Mouse (Mus musculus) embryonic facial prominence, embryonic 10.5 days (tissue): ENCODE results near the gene Mtf2. TPM values are rescaled to one million over a fixed set of nuclear protein-coding genes. Genes with fewer than 3 reads are reported as not detected.
"Not testable (repeated sequence)": the region's sequence is repeated elsewhere in the genome, so short reads cannot be mapped to it uniquely, and the experiment has no call there.

Experiments used
- DNase-seq: peaks from one replicate; pipeline ENCODE4 v3.0.0-alpha.2; 2017; ENCODE audit warnings: low spot score
- H3K27ac ChIP-seq: fragments of 300-500 bp; sonication (generic); replicated peaks from 2 replicates; pipeline ENCODE4 v1.5.1; 2016; ENCODE audit warnings: mild to moderate bottlenecking
- H3K27me3 ChIP-seq: fragments of 300-500 bp; sonication (generic); replicated peaks from 2 replicates; pipeline ENCODE4 v1.6.1; 2016; ENCODE audit warnings: low read depth, mild to moderate bottlenecking; ENCODE audit not compliant: poor library complexity, severe bottlenecking
- H3K36me3 ChIP-seq: fragments of 300-500 bp; sonication (generic); replicated peaks from 2 replicates; pipeline ENCODE4 v1.6.1; 2016; ENCODE audit warnings: mild to moderate bottlenecking, moderate library complexity
- H3K4me1 ChIP-seq: fragments of 300-500 bp; sonication (generic); 2 replicates; pipeline ENCODE4 v1.6.1; 2016
- H3K4me3 ChIP-seq: fragments of 300-500 bp; sonication (generic); 2 replicates; pipeline ENCODE4 v1.5.1; 2016; ENCODE audit warnings: mild to moderate bottlenecking, moderate library complexity
- H3K9me3 ChIP-seq: fragments of 300-500 bp; sonication (generic); 2 replicates; pipeline ENCODE4 v1.6.1; 2016; ENCODE audit warnings: mild to moderate bottlenecking
- WGBS: fragments of 180-500 bp; shearing (Covaris S2); methylation state at CpG from one replicate; pipeline ENCODE4 v1.1.7; 2016; 5-methylcytosine and 5-hydroxymethylcytosine counted together
- polyA plus RNA-seq: library from polyadenylated mRNA; unstranded; fragments of >200 nt; fragmentation: Nextera tagmentation; extraction: Ambion mirVana; gene quantifications from 2 replicates; pipeline ENCODE4 v1.2.1, GENCODE M21; 2016

The Mtf2 gene
- 182 and 183 TPM in 2 replicates for polyA plus RNA-seq

- H3K9me3 ChIP-seq, result peaks cover 6% of the 10 kb centered on the region; the same call in 1 of the 2 replicates
- H3K27me3 ChIP-seq, result no peaks in the 10 kb centered on the region
- peaks cover 12% of the 10 kb centered on the region; the same call in 1 of the 2 replicates for H3K4me1 ChIP-seq
- H3K4me3 ChIP-seq, result peak within 1 kb of the TSS; percentile 92
- peak within 1 kb of the TSS; percentile 99 for H3K27ac ChIP-seq
- WGBS, result under 1% methylated on average over 59 of the region's 59 CpGs
- H3K36me3 ChIP-seq, result peaks cover 37% of the 10 kb centered on the region
- peak; percentile 97 for DNase-seq
Observed at GRCm38 (mm10) chr5:108065465-108066411, at the start of gene Mtf2. Gene Mtf2 (plus strand): TSS chr5:108065674.

- Histone ChIP-seq H3K4me3 (no peak overlapping the region), H3K36me3 (no peaks in the 10 kb centered on the region), H3K27ac (no peak overlapping the region), H3K4me1 (no peaks in the 10 kb centered on the region), H3K27me3 (no peaks in the 10 kb centered on the region), H3K9me3 (no peaks in the 10 kb centered on the region)
- WGBS, result 100% methylated on average over 2 of the region's 2 CpGs
- DNase-seq, result no peak
Observed at GRCm38 (mm10) chr5:108017232-108017631, 48.2 kb upstream of the Mtf2 start.

GRCm38 (mm10) chr5:108019367-108019766 is 46.1 kb upstream of the Mtf2 start:
- H3K9me3 ChIP-seq, result no peaks in the 10 kb centered on the region
- WGBS, result 19% methylated on average over 2 of the region's 2 CpGs
- no peak for DNase-seq
- no peaks in the 10 kb centered on the region for H3K27me3 ChIP-seq
- H3K4me1 ChIP-seq, result no peaks in the 10 kb centered on the region
- no peak overlapping the region for H3K27ac ChIP-seq
- no peaks in the 10 kb centered on the region for H3K36me3 ChIP-seq
- H3K4me3 ChIP-seq, result no peak overlapping the region

GRCm38 (mm10) chr5:108021346-108021745 is 44.1 kb upstream of the Mtf2 start:
- no peaks in the 10 kb centered on the region for H3K4me1 ChIP-seq
- no peaks in the 10 kb centered on the region for H3K27me3 ChIP-seq
- H3K27ac ChIP-seq, result no peak overlapping the region
- H3K9me3 ChIP-seq, result no peaks in the 10 kb centered on the region
- DNase-seq, result no peak
- no peak overlapping the region for H3K4me3 ChIP-seq
- WGBS, result 68% methylated on average over 3 of the region's 3 CpGs
- no peaks in the 10 kb centered on the region for H3K36me3 ChIP-seq

GRCm38 (mm10) chr5:108028230-108028629 is 37.2 kb upstream of the Mtf2 start:
- 84% methylated on average over 4 of the region's 4 CpGs for WGBS
- H3K4me3 ChIP-seq, result no peak overlapping the region
- H3K4me1 ChIP-seq, result no peaks in the 10 kb centered on the region
- no peak for DNase-seq
- no peak overlapping the region for H3K27ac ChIP-seq
- H3K27me3 ChIP-seq, result no peaks in the 10 kb centered on the region
- H3K9me3 ChIP-seq, result no peaks in the 10 kb centered on the region
- no peaks in the 10 kb centered on the region for H3K36me3 ChIP-seq

- WGBS, result 91% methylated on average over 7 of the region's 7 CpGs
- not testable (repeated sequence) for DNase-seq, H3K4me3 ChIP-seq, H3K27ac ChIP-seq, H3K36me3 ChIP-seq, H3K4me1 ChIP-seq, H3K9me3 ChIP-seq, H3K27me3 ChIP-seq
Observed at GRCm38 (mm10) chr5:108028797-108029536, 36.5 kb upstream of the Mtf2 start.

GRCm38 (mm10) chr5:108029968-108030367 is 35.5 kb upstream of the Mtf2 start:
- H3K27me3 ChIP-seq, result no peaks in the 10 kb centered on the region
- 89% methylated on average over 2 of the region's 2 CpGs for WGBS
- no peak for DNase-seq
- H3K9me3 ChIP-seq, result no peaks in the 10 kb centered on the region
- H3K4me3 ChIP-seq, result no peak overlapping the region
- H3K4me1 ChIP-seq, result no peaks in the 10 kb centered on the region
- H3K36me3 ChIP-seq, result no peaks in the 10 kb centered on the region
- H3K27ac ChIP-seq, result no peak overlapping the region

- H3K4me3 ChIP-seq, result no peak overlapping the region
- DNase-seq, result no peak
- H3K27ac ChIP-seq, result no peak overlapping the region
- WGBS, result 95% methylated on average over 4 of the region's 4 CpGs
- no peaks in the 10 kb centered on the region for H3K9me3 ChIP-seq
- no peaks in the 10 kb centered on the region for H3K4me1 ChIP-seq
- no peaks in the 10 kb centered on the region for H3K36me3 ChIP-seq
- no peaks in the 10 kb centered on the region for H3K27me3 ChIP-seq
Observed at GRCm38 (mm10) chr5:108031267-108031666, 34.2 kb upstream of the Mtf2 start.

- H3K27me3 ChIP-seq, result no peaks in the 10 kb centered on the region
- H3K36me3 ChIP-seq, result no peaks in the 10 kb centered on the region
- H3K27ac ChIP-seq, result no peak overlapping the region
- no peaks in the 10 kb centered on the region for H3K9me3 ChIP-seq
- no peak for DNase-seq
- H3K4me3 ChIP-seq, result no peak overlapping the region
- WGBS, result 36% methylated on average over 4 of the region's 4 CpGs
- H3K4me1 ChIP-seq, result no peaks in the 10 kb centered on the region
Observed at GRCm38 (mm10) chr5:108034194-108034593, 31.3 kb upstream of the Mtf2 start.

- no peak overlapping the region for H3K27ac ChIP-seq
- no peak for DNase-seq
- WGBS, result 54% methylated on average over 2 of the region's 2 CpGs
- H3K27me3 ChIP-seq, result no peaks in the 10 kb centered on the region
- H3K36me3 ChIP-seq, result no peaks in the 10 kb centered on the region
- H3K4me3 ChIP-seq, result no peak overlapping the region
- no peaks in the 10 kb centered on the region for H3K4me1 ChIP-seq
- H3K9me3 ChIP-seq, result no peaks in the 10 kb centered on the region
Observed at GRCm38 (mm10) chr5:108035523-108035922, 30.0 kb upstream of the Mtf2 start.

GRCm38 (mm10) chr5:108042061-108042460 is 23.4 kb upstream of the Mtf2 start:
- H3K9me3 ChIP-seq, result no peaks in the 10 kb centered on the region
- no peak overlapping the region for H3K27ac ChIP-seq
- H3K27me3 ChIP-seq, result no peaks in the 10 kb centered on the region
- DNase-seq, result no peak
- H3K4me3 ChIP-seq, result no peak overlapping the region
- WGBS, result 89% methylated on average over 5 of the region's 5 CpGs
- H3K36me3 ChIP-seq, result no peaks in the 10 kb centered on the region
- peaks cover 12% of the 10 kb centered on the region for H3K4me1 ChIP-seq

GRCm38 (mm10) chr5:108043908-108044307 is 21.6 kb upstream of the Mtf2 start:
- WGBS, result 44% methylated on average over 1 of the region's 1 CpGs
- no peak for DNase-seq
- peaks cover 12% of the 10 kb centered on the region for H3K4me1 ChIP-seq
- H3K36me3 ChIP-seq, result no peaks in the 10 kb centered on the region
- no peak overlapping the region for H3K27ac ChIP-seq
- H3K4me3 ChIP-seq, result no peak overlapping the region
- no peaks in the 10 kb centered on the region for H3K9me3 ChIP-seq
- no peaks in the 10 kb centered on the region for H3K27me3 ChIP-seq
